Mouse (Mus musculus) liver (tissue): ENCODE data around the gene Dupd1.
"Not testable (repeated sequence)": the region's sequence is repeated elsewhere in the genome, so short reads cannot be mapped to it uniquely, and the experiment has no call there.

Source experiments
- DNase-seq: peaks from one replicate; pipeline ENCODE4 v3.0.0-alpha.2; 2020; ENCODE audit warnings: mixed read lengths

Gene Dupd1

GRCm38 (mm10) chr14:21670422-21671006 is 43.9 kb downstream of the Dupd1 start:
- DNase-seq, result not testable (repeated sequence)

GRCm38 (mm10) chr14:21669633-21670421 is 44.5 kb downstream of the Dupd1 start:
- no peak for DNase-seq

GRCm38 (mm10) chr14:21669218-21669617 is 45.2 kb downstream of the Dupd1 start:
- no peak for DNase-seq

GRCm38 (mm10) chr14:21662465-21663142 is 51.8 kb downstream of the Dupd1 start:
- peak; percentile 46 for DNase-seq

- peak; percentile 61 for DNase-seq
These were observed 54.7 kb downstream of the Dupd1 start for GRCm38 (mm10) chr14:21659652-21660051.

GRCm38 (mm10) chr14:21659155-21659554 is 55.2 kb downstream of the Dupd1 start:
- DNase-seq, result no peak

- DNase-seq, result no peak
These were observed 60.6 kb downstream of the Dupd1 start for GRCm38 (mm10) chr14:21653813-21654212.

- no peak for DNase-seq
These were observed 73.5 kb downstream of the Dupd1 start for GRCm38 (mm10) chr14:21640806-21641435.

- DNase-seq, result no peak
These were observed 77.8 kb downstream of the Dupd1 start for GRCm38 (mm10) chr14:21636548-21636947.

GRCm38 (mm10) chr14:21631665-21632200 is 82.6 kb downstream of the Dupd1 start:
- no peak for DNase-seq
